Mouse (Mus musculus) C2C12 (cell line): ENCODE data around the gene Fbxo9.

Experiments used
- CTCF ChIP-seq: IDR thresholded peaks from one replicate; pipeline ENCODE4 v1.5.1; 2011; ENCODE audit not compliant: control insufficient read depth, insufficient read depth, insufficient read length
- MYOG ChIP-seq: IDR thresholded peaks from one replicate; pipeline ENCODE4 v1.6.1; 2011; ENCODE audit not compliant: control insufficient read depth, insufficient read length; ENCODE audit errors: extremely low read depth

DNA sequence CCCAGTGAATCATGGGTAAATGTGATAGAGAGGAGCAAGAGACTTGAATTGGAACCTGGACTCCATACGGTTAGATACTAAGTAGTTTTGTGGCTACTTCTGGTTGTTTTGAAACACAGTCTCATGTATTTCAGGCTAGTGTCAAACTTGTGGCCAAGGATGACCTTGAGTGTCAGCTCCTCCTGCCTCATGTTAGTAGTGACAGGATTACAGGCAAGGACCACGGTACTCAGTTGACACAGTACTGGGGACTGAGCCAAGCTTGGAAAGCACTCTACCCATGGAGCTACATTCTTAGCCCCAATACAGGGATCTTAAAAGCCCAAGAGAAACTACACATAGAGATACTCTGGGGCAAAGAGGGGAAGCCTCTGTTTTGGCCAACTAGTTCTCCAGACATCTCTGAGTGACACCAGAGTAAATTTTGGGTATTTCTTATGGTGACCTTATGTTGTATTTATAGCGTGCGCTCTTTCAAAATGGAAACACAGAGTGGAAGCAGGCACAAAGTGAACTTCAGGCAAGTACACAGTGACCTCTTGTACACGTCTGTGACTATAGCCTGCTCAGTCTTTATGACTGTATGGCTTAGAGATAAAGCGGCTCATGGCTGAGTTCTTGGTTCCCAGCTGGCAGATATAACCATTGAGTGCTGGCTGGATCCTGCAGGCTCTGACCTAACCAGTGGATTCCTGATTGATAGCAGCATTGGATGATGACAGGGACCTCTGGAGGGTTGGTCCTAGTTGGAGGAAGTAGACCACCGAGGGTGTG lies 14.3 kb upstream of the Fbxo9 start:
- TF ChIP-seq CTCF, result no peak
- TF ChIP-seq MYOG, result no peak
